Mouse (Mus musculus) regulatory T cell (primary cell): ENCODE measurements around the gene Grin3a.

Experiments used
- in situ Hi-C: fragments of 300-600 bp; cut with MboI, MseI; formaldehyde crosslinking; loops from one replicate; pipeline ENCODE4 v1.15.1; 2025; ENCODE audit warnings: high pct_unique_total_duplicates

The Grin3a gene

GRCm38 (mm10) chr4:49845612-49845985 lies at the start of gene Grin3a:
Grin3a (minus strand) TSS chr4:49845744.
- in situ Hi-C loops = no loop called here

DNA sequence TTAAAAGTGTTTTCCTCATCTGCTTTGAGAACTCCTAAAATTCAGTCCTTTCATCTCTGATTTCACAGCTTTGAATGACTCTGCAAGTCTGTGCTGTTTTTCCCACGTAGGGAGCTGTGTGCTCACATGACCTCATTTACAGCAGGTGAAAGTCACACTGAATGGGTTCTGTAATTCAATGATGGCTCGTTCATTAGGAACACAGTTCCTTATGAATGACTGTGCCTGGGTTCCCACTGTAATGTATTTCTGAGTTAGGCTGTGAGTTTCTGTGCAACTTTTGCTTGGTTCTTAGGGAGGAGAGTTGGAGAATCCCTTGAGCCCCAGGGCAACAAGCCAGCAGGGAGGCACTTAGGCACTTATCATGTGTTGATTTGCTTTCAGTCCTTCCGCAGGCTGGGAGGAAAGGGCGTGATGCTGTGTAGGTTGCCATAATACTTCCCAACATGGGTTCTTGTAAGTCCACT lies 46.3 kb upstream of the Grin3a start:
- in situ Hi-C loops = loop anchor here (25.0 kb wide), 1 partner anchor 455 kb away; no protein-coding TSS in a partner anchor

- in situ Hi-C loops = loop anchor here (25.0 kb wide), 1 partner anchor 440 kb away; no protein-coding TSS in a partner anchor
These were observed 31.5 kb upstream of the Grin3a start for GRCm38 (mm10) chr4:49877084-49877483.

- in situ Hi-C loops = no loop called here
These were observed 15.1 kb upstream of the Grin3a start for GRCm38 (mm10) chr4:49860611-49861010.

DNA sequence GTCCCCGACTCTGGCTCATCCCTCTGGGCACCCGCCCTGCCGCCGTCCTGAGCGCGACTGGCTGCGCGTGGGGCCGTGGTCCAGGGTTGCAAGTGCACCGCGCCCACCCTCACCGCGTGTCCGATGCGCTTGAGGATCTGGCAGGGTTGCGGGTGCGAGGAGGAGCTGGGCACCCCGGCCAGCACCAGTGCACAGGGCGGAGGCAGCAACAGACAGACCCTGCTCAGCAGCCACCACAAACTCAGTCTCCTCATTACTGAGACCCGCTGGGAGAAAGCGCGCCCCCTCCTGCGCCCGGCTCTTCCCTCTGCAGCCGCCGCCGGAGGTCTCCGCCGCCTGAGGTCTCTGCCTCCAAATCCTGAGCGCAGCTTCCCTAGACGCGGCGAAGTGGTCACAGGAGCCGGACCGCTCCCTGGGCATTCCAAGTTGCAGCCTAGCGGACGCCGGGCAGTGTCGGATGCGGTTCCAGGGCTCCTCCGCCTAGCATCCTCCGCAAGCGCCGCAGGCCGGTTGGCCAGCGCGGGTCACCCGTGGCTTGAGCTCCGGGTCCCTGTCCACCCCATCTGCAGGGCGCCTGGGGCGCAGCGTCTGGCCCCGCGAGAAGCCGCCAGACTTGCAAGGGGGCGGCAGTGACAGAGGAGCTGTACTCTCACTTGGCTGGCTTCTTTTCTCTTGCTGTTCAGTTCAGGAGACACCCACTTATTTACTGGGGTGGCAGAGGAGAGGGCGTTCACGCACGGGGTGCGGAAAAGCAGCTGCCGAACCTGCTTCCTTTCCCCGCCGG lies 524 bp downstream of the Grin3a start:
- in situ Hi-C loops = no loop called here

- in situ Hi-C loops = no loop called here
These were observed 1.2 kb downstream of the Grin3a start for GRCm38 (mm10) chr4:49844274-49844827.

- in situ Hi-C loops = no loop called here
These were observed 1.8 kb downstream of the Grin3a start for GRCm38 (mm10) chr4:49843787-49844186.

DNA sequence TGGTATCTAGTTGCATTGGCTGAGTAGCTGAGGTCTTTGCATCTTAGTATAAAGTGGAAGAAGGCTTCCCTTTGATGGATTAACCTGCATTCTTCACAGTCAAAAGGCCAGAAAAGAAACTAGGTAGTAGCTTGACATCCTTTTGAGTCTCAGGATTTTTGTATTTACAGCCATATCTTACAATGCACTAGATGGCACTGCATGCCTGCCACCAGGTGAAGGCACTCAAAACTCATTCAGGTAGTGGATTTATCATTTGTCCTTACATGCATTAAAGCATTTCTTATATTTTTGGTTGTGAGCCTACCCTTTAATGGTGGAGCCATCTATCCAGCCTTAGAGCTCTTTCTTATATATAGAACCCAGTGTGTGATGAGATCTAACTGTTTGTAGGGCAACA lies 13.5 kb downstream of the Grin3a start:
- in situ Hi-C loops = no loop called here

- in situ Hi-C loops = no loop called here
These were observed 31.7 kb downstream of the Grin3a start for GRCm38 (mm10) chr4:49813852-49814251.

GRCm38 (mm10) chr4:49806791-49807190 lies 38.8 kb downstream of the Grin3a start:
- in situ Hi-C loops = no loop called here

DNA sequence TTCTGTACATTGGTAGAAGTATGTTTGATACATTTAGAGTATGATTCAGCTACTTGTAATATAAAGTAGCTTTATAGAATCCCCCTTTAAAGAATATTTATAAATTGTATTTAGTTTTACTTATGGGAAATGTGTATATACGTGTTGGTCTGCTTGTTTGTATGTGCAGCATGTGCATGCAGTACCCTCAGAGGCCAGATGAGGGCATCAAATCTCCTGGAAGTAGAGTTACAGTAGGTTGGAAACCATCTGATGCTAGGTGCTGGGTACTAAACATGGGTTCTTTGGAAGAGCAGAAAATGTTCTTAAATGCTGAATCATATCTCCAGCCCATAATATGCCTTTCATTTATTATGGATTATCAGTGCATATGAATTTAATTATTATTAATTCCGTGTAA lies 46.2 kb downstream of the Grin3a start:
- in situ Hi-C loops = no loop called here

DNA sequence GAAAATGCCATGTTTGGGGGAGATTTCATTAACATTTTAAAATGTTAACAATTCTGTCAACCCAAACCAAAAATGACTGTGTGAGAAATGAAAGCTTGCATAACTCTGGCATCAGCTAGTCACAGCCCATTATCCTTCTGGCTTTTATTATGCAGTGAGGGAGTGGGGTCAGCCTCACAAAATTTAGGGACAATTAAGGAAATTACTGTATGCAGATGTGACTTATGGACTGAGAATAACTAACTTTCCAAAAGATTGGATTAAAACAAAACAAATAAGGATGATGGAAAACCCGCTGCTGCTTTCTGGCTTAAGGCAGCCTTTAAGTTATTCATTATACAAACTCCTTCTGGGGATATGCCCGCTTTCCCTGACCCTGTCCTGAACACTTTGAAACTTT lies 56.6 kb downstream of the Grin3a start:
- in situ Hi-C loops = no loop called here

- in situ Hi-C loops = no loop called here
These were observed 102.7 kb downstream of the Grin3a start for GRCm38 (mm10) chr4:49742847-49743246.

DNA sequence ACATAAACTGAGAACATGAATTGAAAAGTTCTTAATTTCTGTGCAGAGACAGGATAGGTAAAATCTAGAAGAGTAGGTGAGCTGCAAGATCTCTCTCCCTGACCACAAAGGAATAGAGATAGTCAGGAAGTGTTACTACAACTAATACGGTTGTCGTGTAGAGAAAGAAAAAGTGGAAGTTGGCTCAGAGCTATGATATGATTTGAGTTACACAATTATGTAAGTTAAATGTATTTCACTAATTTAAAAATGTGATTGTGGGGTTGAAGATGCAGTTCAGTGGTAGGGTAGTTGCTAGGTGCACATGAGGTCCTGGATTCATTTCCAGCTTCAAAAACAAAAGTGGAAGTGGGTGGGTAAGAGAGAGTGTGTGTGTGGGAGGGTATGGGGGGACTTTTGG lies 103.6 kb downstream of the Grin3a start:
- in situ Hi-C loops = no loop called here

DNA sequence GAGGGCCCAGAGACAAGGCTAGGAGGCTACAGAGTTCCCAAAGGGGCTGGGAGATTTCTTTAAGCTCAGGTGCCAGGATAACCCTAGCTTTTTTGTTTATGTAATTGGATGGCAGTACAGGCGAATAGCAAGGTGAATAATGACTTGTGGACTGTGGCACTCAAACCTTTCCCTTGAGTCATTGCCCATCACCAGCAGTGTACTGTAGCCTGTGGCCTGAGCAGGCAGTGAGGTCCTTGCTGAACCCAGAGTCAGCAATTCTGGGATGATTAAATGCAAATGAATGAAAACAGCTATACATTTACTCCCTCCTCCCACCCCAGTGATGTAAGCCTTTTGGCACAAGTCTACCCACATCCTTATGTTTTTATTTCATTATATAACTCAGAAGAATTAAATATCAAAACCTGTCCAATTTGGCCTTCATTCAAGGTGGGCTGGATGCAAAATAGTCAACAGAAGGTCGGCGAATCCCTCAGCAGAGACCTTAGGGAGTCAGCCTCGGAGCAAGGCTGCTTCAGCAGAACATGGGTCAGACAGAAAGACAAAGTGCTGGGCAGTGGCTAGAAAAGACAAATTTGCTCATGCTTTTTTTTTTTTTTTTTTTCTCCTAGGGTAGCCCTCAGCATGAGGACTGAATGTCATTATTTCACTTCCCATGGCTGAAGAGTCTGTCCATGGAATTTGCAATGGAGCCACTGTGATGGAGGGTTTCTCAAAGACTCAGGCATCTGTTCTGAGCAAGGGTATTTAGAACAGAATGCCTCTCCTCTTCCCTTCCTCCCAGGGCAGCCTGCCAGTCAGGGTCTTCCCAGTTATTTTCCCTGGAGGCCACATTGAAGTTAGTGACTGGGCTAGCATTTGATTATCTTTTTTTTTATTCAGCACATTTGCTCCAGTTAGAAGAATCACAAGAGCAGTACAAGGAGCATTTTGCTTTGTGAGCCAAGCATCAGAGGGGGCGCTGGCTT lies 104.5 kb downstream of the Grin3a start:
- in situ Hi-C loops = no loop called here

DNA sequence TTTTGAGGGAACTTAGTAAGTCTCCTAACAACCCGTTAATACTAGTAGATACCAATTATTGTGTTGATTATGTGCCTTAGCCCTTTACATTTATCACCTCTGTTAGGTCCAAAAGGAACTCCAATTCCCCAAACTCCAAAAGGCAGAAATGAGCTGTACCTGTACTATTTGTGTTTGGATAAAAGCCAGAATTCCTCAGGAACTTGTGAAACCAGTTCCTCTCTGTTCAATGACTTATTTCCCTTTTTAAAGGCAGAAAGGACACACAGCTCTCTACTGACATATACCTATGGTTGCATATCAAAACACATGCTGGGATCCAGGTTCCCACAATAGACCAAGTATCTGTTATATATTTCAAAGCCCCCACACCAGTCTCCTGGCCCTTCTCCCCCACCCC lies 106.0 kb downstream of the Grin3a start:
- in situ Hi-C loops = no loop called here

GRCm38 (mm10) chr4:49729326-49729725 lies 116.2 kb downstream of the Grin3a start:
- in situ Hi-C loops = no loop called here

- in situ Hi-C loops = no loop called here
These were observed 121.6 kb downstream of the Grin3a start for GRCm38 (mm10) chr4:49723908-49724307.

GRCm38 (mm10) chr4:49691405-49692194 lies 153.9 kb downstream of the Grin3a start:
- in situ Hi-C loops = no loop called here

GRCm38 (mm10) chr4:49688594-49689288 lies 156.8 kb downstream of the Grin3a start:
- in situ Hi-C loops = no loop called here

- in situ Hi-C loops = no loop called here
These were observed 163.7 kb downstream of the Grin3a start, which contains the start of gene Ppp3r2 for GRCm38 (mm10) chr4:49681812-49682211. Ppp3r2 (minus strand) TSS chr4:49682024.
